Mouse (Mus musculus) testis, adult 2 months (tissue): ENCODE data around the gene Wdr4.

Experiments
- CTCF ChIP-seq: fragments of 200-500 bp; IDR thresholded peaks from 2 replicates; pipeline ENCODE4 v1.5.1; 2012; ENCODE audit warnings: low read depth, mild to moderate bottlenecking, inconsistent platforms, low read length, moderate library complexity; ENCODE audit not compliant: control insufficient read depth, insufficient read depth, insufficient replicate concordance
- POLR2A ChIP-seq: fragments of 200-500 bp; IDR thresholded peaks from 2 replicates; pipeline ENCODE4 v1.6.1; 2012; ENCODE audit warnings: low read depth, mild to moderate bottlenecking, inconsistent platforms, low read length, moderate library complexity; ENCODE audit not compliant: control insufficient read depth

- TF ChIP-seq POLR2A (peak; percentile 83), CTCF (no peak)
Observed at GRCm38 (mm10) chr17:31511792-31512495, 7.8 kb downstream of the Wdr4 start.
